Mouse (Mus musculus) stomach, adult 2 months (tissue): ENCODE data around the gene Gm10203. TPM values are rescaled to one million over a fixed set of nuclear protein-coding genes. Genes with fewer than 3 reads are reported as not detected.

Experiments
- polyA plus RNA-seq: library from polyadenylated mRNA; depleted of rRNA; stranded (reverse); fragments of >200 nt; gene quantifications from 2 replicates; pipeline ENCODE4 v1.2.3, GENCODE M21; 2012; rRNA removed

Gm10203 gene
- not detected in 2 replicates for polyA plus RNA-seq

GRCm38 (mm10) chr6:149129870-149130269, at the start of gene Gm10203:
TSS of gene Gm10203 (plus strand) at chr6:149130170.

DNA sequence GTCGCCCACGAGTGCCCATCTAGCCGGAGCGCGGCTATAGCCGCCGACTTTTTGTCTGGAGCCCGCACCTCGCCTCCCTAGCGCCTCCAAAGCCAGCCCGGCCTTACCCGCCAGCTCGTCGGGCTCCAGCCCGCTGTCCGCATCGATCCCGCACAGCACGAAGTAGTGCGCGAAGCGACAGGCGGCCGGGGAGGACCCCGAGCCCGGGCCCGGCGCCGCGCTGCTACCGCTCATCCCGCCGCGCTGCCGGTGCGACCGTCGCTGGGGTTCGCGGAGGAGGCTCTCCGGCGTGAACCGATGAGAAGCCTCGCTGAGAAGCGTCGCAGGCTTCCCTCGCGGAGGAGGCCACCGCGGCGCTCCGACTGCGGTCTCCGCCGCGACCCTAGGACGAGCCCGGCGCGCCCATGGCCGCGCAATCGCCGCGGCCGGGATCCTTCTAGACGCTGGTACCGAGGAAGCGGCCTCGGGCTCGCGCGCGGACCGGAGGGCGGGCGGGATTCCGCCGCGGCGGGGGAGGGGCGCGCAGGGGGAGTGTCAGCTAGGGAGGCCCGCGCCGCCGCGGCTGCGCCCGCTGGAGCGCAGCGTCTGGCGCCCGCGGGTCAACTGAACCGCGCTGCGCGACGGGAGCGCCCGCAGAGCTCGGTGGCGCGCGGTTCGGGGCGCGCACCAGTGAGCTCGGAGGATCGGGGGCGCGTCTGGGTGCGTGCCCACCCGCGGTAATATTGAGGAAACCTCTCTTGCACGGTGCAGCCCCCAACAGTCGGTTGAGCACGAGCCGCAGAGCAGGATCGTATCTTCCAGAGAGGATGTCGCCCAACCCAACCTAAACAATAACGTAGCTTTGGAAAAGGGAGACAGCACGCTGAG, 28.7 kb upstream of the Gm10203 start, which contains the start of gene Dennd5b:
TSS of gene Dennd5b (minus strand) at position 605 of the 867 bp plus-strand sequence.

DNA sequence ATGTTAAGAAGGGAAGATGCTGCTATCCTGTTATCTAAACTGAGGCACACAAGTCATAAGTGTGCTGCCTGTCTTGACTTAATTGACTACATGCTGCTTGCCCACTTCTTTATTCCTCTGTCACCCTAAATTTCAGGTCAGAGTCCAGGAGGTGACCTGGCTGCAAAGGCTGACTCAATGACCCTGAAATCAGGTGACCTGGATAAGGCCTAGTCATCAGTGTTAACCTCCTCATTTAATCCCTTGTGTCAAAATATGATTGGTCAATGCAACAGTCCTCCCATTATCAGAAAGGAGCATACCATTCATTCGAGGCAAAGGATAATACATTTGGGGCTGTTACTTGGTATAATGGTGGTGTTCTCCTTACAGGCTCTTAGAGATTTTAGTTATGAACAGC, 9.5 kb downstream of the Gm10203 start, which contains the start of gene Etfbkmt:
TSS of gene Etfbkmt (plus strand) at position 379 of the 400 bp plus-strand sequence.

Other genes with a start within 250 kb of the Gm10203 start
- gene Caprin2, start 233.9 kb upstream of the Gm10203 start, polyA plus RNA-seq: 0.69 and 2.1 TPM in 2 replicates
- gene Sinhcaf, start 183.7 kb upstream of the Gm10203 start, polyA plus RNA-seq: 0.20 and 0.41 TPM in 2 replicates
- gene Dennd5b, start 28.5 kb upstream of the Gm10203 start, polyA plus RNA-seq: 0.70 and 1.2 TPM in 2 replicates
- gene Etfbkmt, start 9.7 kb downstream of the Gm10203 start, polyA plus RNA-seq: 0.44 and 0.67 TPM in 2 replicates
- gene Amn1, start 58.5 kb downstream of the Gm10203 start, polyA plus RNA-seq: 1.4 and 4.0 TPM in 2 replicates
- 1.1 and 1.5 TPM in 2 replicates for gene Resf1, start 179.2 kb downstream of the Gm10203 start, polyA plus RNA-seq